Mouse (Mus musculus): ENCODE measurements around the gene Gemin7. TPM values are rescaled to one million over a fixed set of nuclear protein-coding genes. Genes with fewer than 3 reads are reported as not detected.

The Gemin7 gene
- total RNA-seq, 2 experiments from 2014 or later, result 43.7 to 47.1 TPM

DNA sequence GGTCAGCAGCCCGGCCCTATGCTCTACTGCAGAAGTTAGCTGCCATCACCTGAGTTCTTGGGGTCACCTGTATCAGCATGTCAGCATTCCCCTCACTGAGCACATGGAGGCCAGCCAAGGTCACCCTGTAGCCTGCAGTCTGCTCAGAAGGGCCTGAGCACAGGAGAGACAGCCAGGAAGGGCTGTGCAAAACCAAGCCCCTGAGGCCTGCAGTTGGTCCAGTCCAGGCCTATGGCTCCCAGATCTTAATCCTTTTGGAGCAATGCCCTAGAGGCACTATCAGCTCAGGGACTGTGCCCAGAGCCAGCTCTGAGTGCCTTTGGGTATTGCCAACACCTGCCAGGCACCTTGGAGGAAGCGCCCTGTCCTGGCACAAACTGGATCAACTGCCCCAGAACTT, 20.3 kb downstream of the Gemin7 start:
- intact Hi-C loops (cut with DNase I), result no loop called here
- DNase-seq (ENCODE audit: low spot score in 2 of 2), result no peak

DNA sequence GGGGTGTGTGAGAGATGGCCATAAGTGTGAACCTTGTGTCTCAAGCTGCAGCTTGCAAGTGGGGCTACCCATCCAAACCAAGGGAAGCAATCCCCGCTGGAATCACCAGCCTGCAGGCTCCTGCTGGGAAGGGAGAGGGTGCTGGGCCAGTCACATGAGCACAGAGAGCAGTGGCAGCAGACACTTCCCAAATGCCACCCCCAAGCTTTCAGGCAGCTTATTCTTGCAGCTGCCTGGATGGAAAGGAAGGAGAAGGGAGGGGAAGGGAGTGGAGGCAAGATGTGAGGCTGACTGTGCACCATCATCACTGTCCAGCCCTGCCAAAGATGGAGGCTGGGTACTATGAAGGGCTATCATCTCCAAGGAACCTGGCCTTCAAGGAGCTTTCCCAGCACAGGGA, 23.2 kb downstream of the Gemin7 start:
- peak; percentile 71 to 91 for DNase-seq (ENCODE audit: low spot score in 2 of 2)
- intact Hi-C loops (cut with DNase I), result no loop called here

DNA sequence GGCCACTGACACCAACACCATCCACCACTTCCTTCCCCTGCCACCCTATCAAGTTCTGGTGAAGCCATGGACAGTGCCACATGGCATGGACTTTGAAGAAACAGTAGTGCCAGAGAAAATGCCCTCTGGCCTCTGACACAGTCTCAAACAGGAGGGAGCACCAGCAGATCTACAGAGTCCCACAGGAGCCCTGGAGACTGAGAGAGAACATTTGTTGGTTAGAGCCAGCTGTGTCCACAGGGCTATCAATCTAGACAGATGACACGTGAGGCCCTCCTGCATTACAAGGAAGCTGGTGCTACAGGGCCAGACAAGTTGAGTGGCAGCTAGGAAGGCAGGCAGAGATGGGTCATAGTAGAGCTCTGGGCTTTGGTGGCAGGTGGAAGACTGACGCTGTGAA, 25.0 kb downstream of the Gemin7 start:
- intact Hi-C loops (cut with DNase I), result no loop called here

DNA sequence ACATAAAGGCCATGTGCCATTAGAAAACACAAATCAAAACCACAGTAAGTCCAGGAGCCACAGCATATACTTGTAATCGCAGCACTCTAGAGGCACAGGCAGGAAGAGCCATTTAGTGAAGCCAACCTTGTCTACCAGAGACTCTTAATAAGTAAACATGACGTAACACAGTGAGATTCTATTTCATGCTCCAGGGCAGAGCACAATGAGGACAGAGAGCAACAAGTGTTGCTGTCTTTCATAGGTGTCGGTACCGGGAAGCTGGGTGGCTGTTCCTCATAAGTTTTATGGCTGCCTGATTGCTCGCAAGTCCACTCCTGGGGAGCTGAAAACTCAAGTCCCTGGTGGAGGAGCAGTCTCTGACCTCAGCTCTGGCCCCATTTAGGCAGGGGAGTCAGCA, 25.8 kb downstream of the Gemin7 start:
- DNase-seq (ENCODE audit: low spot score in 2 of 2), result no peak
- intact Hi-C loops (cut with DNase I), result no loop called here

More for the DNA sequence above, 25.0 kb downstream of the Gemin7 start:
- no peak for DNase-seq (ENCODE audit: low spot score in 2 of 2)

DNA sequence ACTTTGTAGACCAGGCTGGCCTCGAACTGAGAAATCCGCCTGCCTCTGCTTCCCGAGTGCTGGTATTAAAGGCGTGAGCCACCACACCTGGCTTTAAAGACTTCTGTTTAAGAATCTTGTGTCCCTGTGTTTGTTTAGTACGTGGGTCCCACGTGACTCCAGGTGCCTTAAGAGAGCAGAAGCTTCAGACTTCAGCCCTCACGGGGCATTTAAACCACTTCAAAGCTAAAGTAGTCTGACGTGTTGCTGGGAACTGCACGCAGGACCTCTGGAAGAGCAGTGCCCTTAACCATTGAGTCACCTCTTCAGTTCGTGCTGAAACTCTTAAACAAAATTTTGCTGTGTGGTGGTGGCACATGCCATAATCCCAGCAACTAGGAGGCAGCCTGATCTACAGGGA, 28.0 kb downstream of the Gemin7 start:
- intact Hi-C loops (cut with DNase I), result no loop called here

DNA sequence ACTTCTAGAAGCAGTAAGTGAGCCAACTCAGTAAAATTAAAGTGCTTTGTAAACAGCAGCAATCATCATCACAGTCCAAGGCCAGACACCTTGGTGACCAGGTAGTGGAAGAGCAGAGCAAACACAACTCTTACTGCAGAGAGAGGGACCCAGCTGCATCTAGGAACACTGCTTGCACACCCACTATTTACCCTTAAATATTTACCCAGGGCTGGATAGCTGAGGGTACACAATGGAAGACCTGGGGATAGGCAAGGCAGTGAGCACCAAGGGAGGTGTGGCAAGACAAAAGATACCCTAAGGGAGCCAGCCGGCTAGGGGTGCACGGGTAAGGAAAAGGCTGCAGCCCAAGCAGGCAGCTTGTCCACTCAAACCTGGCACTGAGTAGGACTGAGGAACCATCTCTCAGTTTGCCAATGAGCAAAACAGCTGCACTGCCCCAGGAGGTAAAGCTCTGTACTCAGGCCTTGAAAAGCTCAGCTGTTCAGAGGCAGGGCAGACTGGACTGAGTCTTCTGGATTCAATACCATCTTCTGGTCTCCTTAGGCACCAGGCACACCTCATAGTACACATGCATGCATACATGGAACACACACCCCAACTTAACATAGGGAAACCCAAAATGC, 29.9 kb downstream of the Gemin7 start:
- no peak for DNase-seq (ENCODE audit: low spot score in 2 of 2)

More for the DNA sequence above, 28.0 kb downstream of the Gemin7 start:
- DNase-seq (ENCODE audit: low spot score in 2 of 2), result no peak

DNA sequence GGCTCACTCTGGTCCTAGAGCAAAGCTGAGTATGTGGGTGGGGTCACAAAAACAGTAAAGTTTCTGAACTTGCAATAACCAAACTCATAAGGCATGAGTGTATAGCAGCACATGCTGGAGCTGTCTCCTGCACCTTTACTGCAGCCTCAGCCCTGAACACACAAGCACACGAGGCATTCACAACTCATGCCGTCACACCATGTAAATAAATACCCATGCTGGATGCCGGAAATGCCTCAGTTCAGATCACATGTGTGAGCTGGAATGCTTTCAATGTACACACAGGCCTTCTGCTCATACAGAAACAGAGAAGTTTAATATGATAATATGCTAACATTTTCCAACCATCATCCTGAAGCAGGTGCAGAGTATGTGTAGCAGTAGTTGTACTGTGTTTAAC, 31.4 kb downstream of the Gemin7 start:
- intact Hi-C loops (cut with DNase I), result no loop called here
- no peak for DNase-seq (ENCODE audit: low spot score in 2 of 2)

More for the DNA sequence above, 29.9 kb downstream of the Gemin7 start:
- intact Hi-C loops (cut with DNase I), result no loop called here

DNA sequence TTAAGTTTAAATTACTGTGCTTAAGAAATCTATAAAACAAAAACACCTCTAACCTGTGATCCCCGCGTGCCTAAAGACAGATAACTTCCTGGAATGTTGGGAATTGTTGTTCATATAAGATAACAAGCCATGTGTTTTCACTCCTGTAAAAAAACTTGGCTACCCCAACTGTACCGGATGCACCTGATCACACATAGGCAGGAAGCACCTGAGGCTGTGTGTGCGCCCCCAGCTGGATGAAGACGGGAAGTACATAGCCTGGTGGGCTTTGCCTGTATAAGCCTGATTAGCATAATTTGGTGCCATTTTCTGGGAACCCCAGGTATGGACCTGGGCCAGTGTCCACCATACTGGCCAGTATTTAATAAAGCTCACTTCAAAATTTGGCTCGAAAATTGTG, 33.8 kb downstream of the Gemin7 start:
- intact Hi-C loops (cut with DNase I), result no loop called here
- DNase-seq (ENCODE audit: low spot score in 2 of 2), result no peak

DNA sequence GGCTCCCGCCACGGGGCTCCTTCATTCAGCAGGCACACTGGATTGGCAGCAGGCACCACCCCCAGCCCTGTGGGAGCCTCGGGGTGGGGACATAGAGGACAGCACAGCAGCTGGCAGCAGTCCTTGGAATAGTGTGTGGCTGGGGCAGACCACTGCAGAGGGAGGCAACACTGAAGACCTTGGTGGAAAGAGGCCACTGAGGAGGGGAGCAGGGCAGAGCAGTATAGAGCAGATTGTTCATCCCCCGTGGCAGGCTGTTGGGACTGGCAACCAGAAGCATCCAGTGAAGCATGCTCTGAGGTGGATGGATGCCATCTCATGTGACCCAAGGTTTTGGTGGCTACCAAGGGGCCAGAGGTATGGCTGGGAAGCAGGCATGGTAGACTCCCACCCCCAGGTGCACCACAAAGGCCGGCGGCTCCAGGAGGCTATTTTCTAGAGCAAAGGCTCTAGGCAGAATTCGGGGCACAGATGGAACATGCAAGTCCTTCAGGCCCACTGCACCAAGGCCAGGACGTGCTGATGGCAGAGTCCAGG, 35.2 kb downstream of the Gemin7 start:
- intact Hi-C loops (cut with DNase I), result no loop called here

DNA sequence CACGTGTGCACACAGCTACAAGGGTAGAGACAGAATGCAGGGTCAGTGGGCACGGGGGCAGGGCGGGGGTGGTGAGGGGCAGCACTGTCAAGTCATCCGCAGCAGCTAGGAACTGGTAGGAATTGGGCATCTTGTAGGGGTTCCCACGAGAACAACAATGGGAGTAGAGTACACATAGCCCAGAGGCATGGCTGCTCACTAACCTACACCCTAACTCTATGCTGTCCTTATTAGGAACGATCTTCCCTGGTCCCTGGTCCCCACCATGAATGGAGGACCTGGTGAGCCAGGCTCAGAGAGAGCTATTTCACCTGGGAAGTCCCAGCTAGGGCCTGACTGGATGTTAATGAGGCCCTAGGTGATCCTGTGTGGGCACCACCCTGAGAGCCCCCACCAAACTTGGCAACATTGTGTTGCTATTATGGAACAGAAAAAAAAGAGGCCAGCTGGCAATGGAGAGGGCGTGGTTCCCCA, 35.7 kb downstream of the Gemin7 start:
- intact Hi-C loops (cut with DNase I), result no loop called here
- no peak for DNase-seq (ENCODE audit: low spot score in 2 of 2)

More for the DNA sequence above, 35.2 kb downstream of the Gemin7 start:
- peak in 1 of 2 experiments; percentile 42 for DNase-seq (ENCODE audit: low spot score in 2 of 2)

DNA sequence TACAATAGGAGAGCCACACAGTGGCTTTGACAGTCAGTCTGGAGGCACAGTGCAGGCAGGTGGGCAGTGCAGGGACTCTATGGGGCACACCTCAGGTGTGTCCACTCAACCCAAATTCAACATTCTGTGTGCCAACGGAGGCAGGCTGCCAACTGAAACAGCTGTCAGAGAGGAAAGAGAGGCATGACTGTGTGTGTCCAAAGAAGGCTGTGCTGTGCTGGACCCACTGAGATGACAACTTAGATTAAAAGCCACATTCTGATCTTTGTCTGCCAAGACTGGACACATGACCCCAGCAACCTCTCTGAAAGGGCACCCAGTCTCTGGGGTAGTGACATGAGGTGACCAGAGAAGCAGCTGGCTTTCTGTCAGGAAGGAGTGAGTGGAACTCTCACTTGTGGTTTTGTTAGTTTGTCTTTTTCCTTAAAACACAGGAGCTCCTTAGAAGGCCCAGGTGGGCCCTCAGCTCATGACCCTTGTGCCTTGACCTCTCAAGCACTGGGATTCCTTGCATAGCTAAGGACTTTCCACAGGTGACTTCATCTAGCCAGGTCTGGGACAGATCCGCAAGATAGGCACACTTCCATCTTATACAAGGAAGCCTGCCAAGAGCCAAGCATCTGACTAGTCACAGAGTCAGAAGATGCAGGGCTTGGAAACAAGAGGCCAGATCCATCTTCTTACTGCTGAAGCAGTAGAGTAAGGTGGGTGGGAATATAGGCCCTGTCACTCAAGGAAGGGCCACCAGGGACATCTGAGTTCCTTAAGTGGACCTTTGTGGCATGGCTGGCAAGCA, 36.4 kb downstream of the Gemin7 start:
- no peak for DNase-seq (ENCODE audit: low spot score in 2 of 2)
- intact Hi-C loops (cut with DNase I), result no loop called here

DNA sequence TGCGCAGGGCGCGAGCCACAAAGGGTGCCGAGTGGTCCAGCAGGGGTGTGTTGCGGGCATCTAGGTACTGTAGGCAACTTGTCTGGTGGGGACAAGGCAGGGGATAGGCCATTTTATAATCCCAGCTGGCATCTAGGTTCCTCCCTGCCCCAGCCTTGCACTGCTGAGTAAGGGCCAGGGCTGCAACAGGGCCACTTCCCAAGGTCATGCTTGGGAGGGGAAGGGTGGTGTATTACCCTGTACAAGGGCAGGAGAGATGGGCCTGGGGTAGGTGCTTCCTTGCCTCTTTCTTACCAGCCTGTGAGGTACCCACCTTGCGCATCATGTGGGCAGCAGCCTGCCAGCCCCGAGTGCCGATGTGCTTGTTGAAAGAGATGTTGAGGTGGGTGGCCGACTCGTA, 42.7 kb downstream of the Gemin7 start:
- intact Hi-C loops (cut with DNase I), result no loop called here
- DNase-seq (ENCODE audit: low spot score in 2 of 2), result no peak

DNA sequence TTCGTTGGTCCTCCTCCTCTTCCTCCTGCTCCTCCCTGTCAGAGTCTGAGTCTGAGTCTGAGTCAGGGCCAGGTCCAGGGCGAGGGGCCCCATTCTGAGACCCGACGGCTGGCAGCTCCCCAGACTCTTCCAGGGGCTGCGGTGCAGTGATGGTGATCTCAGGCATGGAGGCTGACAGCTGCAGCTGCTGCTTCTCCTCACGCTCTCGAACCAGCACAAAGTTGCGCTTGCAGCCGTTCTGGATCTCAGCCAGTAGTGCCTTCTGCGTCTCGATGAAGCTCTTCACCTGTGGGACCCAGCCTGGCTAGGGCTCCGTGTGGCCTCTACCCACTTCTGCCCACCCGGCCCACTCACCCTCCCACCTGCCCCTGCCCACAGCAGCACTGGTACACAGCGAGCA, 45.2 kb downstream of the Gemin7 start:
- intact Hi-C loops (cut with DNase I), result no loop called here
- DNase-seq (ENCODE audit: low spot score in 2 of 2), result no peak

DNA sequence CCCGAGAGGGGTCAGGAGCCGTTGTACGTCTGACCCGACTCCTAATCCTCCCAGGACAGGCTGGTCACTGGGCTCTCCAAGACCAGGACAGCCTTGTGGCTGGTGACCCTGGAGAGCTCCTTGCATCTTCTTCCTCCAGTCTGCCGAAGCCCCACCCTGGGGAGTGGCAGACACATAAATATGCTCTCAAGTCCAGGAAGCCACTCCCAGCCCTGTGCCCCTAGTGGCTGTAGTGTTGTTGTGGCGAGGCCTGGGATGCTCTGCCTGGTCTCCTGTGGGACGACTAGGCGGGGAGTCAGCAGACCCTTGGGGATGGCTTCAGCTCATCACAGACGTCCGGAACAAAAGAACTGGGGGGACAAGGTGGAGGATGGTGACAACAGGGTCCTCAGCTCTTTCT, 46.3 kb downstream of the Gemin7 start:
- no peak for DNase-seq (ENCODE audit: low spot score in 2 of 2)
- intact Hi-C loops (cut with DNase I), result no loop called here

DNA sequence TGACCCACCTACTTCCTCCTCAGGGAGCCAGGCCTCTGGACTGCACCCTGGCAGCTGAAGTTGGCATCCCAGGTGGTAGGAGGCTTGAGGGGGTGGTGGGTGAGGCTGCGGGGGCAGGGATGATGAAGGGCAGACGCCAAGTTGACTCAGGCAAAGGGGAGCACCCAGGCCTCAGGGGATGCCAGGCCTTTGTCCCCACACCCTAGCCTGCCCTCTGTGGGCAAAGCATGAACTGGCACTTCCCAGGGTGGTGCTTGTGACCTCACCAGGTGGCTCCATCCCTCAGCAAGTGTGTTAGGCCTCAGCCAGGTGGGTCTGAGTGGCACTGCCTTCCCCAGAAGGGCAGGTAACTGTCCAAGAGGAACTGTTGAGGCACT, 52.3 kb downstream of the Gemin7 start:
- DNase-seq (ENCODE audit: low spot score in 2 of 2), result no peak
- intact Hi-C loops (cut with DNase I), result no loop called here

DNA sequence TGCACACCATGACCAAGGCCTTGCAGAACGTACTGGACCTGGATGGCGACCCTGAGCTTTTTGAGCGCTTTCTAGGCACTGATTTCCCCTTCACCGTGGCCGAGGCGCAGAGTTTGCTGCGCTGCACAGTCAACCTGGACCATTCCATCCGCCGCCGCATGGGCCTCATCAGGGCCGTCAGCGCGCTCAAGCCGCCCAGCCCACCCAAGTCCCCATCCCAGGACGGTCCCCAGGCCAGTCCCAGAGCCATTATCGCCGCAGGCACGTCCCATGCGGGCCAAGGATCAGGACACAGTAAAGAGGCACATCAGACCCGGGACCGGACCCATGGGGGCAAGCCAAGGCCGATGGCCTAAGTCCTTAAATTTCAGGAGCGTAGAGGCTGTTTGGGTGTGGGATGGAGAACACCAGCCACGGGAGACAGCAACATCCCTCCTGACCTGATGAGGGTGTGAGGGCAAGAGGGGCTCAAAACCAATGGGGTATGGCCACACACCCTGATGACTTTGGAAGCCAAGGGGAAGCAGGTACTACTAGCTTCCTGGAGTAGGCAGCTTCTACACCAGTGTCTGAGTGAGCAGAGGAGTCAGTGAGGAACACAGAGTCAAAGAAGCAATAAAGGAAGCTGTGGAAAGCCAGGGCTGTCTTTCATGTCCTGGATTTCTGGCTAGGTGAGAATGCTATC, 52.8 kb downstream of the Gemin7 start:
- no peak for DNase-seq (ENCODE audit: low spot score in 2 of 2)
- intact Hi-C loops (cut with DNase I), result no loop called here

DNA sequence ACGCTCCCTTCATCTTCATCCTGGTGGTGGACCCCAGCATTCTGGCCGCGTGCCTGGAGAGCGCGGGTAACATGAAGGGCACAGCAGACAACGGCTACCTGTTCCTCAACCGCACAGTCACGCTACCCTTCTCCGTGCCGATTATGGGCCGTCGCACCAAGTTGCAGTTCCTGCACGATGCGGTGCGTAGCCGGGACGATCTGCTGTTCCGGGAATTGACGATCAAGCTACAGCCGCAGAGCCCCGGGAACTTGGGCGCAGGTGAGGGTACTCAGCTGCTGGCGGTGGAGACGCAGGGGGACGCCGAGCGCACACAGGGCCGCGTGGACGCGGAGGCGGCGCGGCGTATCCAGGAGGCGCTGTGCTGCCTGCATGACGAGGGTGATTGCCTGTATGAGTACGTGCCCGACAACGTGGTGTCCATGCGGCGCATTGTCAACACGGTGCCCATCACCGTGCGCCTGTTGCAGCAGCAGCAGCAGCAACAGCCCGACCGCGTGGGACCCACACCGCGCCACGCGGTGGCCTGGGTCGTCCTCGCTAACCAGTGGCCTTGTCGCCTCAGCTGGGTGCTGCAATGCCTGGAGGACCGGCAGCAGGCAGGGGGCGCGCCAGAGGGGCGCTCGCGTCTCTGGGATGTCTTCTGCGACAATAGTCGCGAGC, 53.5 kb downstream of the Gemin7 start:
- DNase-seq (ENCODE audit: low spot score in 2 of 2), result peak; percentile 69 to 70
- intact Hi-C loops (cut with DNase I), result no loop called here

DNA sequence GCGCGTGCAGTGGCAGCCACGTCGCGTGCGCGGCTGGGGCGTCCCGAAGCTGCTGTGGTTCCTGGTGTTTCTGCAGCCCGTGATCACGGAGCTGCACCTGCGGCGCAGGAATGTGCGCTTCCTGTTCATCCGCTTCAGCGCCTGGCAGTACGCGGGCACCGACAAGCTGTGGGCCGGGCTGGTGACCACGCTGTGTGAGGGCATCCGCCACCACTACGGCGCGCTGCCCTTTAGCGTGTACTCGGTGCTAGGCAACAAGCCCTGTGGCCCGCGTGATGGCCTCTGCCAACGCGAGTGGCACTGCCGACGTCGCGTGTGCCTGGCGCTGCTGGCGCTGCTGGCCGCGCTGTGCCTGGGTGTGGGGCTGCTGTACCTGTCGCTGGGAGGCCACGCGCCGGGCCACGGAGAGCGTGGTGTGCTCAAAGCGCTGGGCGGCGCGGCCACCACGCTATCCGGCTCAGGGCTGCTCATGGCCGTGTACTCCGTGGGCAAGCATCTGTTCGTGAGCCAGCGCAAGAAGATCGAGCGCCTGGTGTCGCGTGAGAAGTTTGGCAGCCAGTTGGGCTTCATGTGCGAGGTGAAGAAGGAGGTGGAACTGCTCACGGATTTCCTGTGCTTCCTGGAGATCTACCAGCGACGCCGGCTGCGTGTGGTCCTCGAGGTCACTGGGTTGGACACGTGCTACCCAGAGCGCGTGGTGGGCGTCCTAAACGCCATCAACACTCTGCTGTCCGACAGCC, 54.2 kb downstream of the Gemin7 start:
- no peak for DNase-seq (ENCODE audit: low spot score in 2 of 2)
- intact Hi-C loops (cut with DNase I), result no loop called here

DNA sequence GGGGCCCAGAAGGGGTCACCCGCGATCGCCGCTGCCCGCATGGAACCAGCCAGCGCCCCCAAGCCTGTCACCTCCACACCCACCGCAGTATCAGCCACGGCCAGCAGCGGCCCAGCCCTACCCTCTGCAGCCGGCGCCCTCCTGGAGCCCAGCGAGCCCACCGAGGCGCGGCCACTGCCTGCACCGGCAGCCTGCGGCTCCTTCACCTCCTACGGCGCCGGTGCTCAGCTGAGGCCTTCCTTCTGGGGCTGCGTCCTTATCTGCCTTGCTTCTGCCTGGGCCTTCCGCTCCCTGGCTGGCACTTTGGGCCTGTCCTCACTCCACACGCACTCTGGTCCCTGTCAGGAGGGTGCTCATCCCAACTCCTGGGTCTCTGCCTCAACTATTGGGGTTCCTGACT, 57.4 kb downstream of the Gemin7 start:
- intact Hi-C loops (cut with DNase I), result no loop called here
- DNase-seq (ENCODE audit: low spot score in 2 of 2), result no peak
